Mouse (Mus musculus): Measurements from ENCODE around the gene 2310022B05Rik. TPM values are rescaled to one million over a fixed set of nuclear protein-coding genes. Genes with fewer than 3 reads are reported as not detected.

The 2310022B05Rik gene
- total and polyA plus RNA-seq, 3 experiments: 6.2 to 27.0 TPM; not detected in 1

- no peak overlapping the region for H3K9ac ChIP-seq (ENCODE audit: control insufficient read depth, low read depth, low read length, poor library complexity, severe bottlenecking)
- H3K9me3 ChIP-seq (replicated peaks; ENCODE audit: insufficient read depth, low read length): no peaks in the 10 kb centered on the region
- H3K27ac ChIP-seq (ENCODE audit: control insufficient read depth, low read depth, low read length): no peak overlapping the region
- H3K79me2 ChIP-seq (ENCODE audit: control insufficient read depth, insufficient read depth, low read length, poor library complexity): no peaks in the 10 kb centered on the region
- no peaks in the 10 kb centered on the region for H3K27me3 ChIP-seq (ENCODE audit: control insufficient read depth in 1 of 2, insufficient read depth in 2 of 2, low read length in 2 of 2)
- no peaks in the 10 kb centered on the region for H3K36me3 ChIP-seq (ENCODE audit: control insufficient read depth in 1 of 2, insufficient read depth in 2 of 2, low read length in 2 of 2)
- H3K4me3 ChIP-seq (ENCODE audit: control insufficient read depth in 1 of 2, insufficient read depth in 1 of 2, low read depth in 2 of 2, low read length in 2 of 2): no peak overlapping the region
- DNase-seq (ENCODE audit: low read depth, low spot score): no peak
- no peaks in the 10 kb centered on the region for H3K4me1 ChIP-seq (ENCODE audit: control insufficient read depth in 1 of 2, insufficient read depth in 2 of 2, low read length in 2 of 2)
- TF ChIP-seq MYB (IDR thresholded peaks at IDR 0.05; ENCODE audit: low read depth, low read length): no peak
- TF ChIP-seq RCOR1 (IDR thresholded peaks at IDR 0.05; ENCODE audit: low read depth, low read length): no peak
- TF ChIP-seq BHLHE40 (IDR thresholded peaks at IDR 0.05; ENCODE audit: borderline replicate concordance, low read depth, low read length): no peak
Observed at GRCm38 (mm10) chr8:124633001-124633703, 30.0 kb downstream of the 2310022B05Rik start.

- no peak overlapping the region for H3K4me3 ChIP-seq (ENCODE audit: control insufficient read depth in 1 of 2, insufficient read depth in 1 of 2, low read depth in 2 of 2, low read length in 2 of 2)
- no peaks in the 10 kb centered on the region for H3K9me3 ChIP-seq (replicated peaks; ENCODE audit: insufficient read depth, low read length)
- no peaks in the 10 kb centered on the region for H3K36me3 ChIP-seq (ENCODE audit: control insufficient read depth in 1 of 2, insufficient read depth in 2 of 2, low read length in 2 of 2)
- H3K4me1 ChIP-seq (ENCODE audit: control insufficient read depth in 1 of 2, insufficient read depth in 2 of 2, low read length in 2 of 2): no peaks in the 10 kb centered on the region
- H3K27me3 ChIP-seq (ENCODE audit: control insufficient read depth in 1 of 2, insufficient read depth in 2 of 2, low read length in 2 of 2): no peaks in the 10 kb centered on the region
- TF ChIP-seq SMC3 (IDR thresholded peaks at IDR 0.05; ENCODE audit: low read depth, low read length) (no peak), MAX (IDR thresholded peaks at IDR 0.05; ENCODE audit: low read length) (no peak), NELFE (IDR thresholded peaks at IDR 0.05; ENCODE audit: low read depth, low read length) (no peak), KAT2A (conservative IDR thresholded peaks at IDR 0.05; ENCODE audit: low read depth, low read length) (no peak), GATA1 (IDR thresholded peaks at IDR 0.05; ENCODE audit: low read depth, low read length) (no peak), CHD2 (IDR thresholded peaks at IDR 0.05; ENCODE audit: low read length) (no peak)
- no peak for DNase-seq (ENCODE audit: low read depth, low spot score)
- H3K79me2 ChIP-seq (ENCODE audit: control insufficient read depth, insufficient read depth, low read length, poor library complexity): no peaks in the 10 kb centered on the region
- H3K9ac ChIP-seq (ENCODE audit: control insufficient read depth, low read depth, low read length, poor library complexity, severe bottlenecking): no peak overlapping the region
- H3K27ac ChIP-seq (ENCODE audit: control insufficient read depth, low read depth, low read length): no peak overlapping the region
Observed at GRCm38 (mm10) chr8:124631966-124632365, 31.2 kb downstream of the 2310022B05Rik start.

GRCm38 (mm10) chr8:124630891-124631290 is 32.3 kb downstream of the 2310022B05Rik start:
- H3K9me3 ChIP-seq (replicated peaks; ENCODE audit: insufficient read depth, low read length): no peaks in the 10 kb centered on the region
- TF ChIP-seq MAFK (IDR thresholded peaks at IDR 0.05; ENCODE audit: borderline replicate concordance, low read depth, low read length) (no peak), TBP (IDR thresholded peaks at IDR 0.05; ENCODE audit: low read depth, low read length) (no peak), JUND (IDR thresholded peaks at IDR 0.05; ENCODE audit: low read depth, low read length) (no peak), MAZ (IDR thresholded peaks at IDR 0.05; ENCODE audit: low read depth, low read length) (no peak), HCFC1 (IDR thresholded peaks at IDR 0.05; ENCODE audit: low read depth, low read length) (no peak), EP300 (IDR thresholded peaks at IDR 0.05; ENCODE audit: low read depth in 1 of 2, low read length in 2 of 2) (no peak), E2F4 (IDR thresholded peaks at IDR 0.05; ENCODE audit: borderline replicate concordance, low read depth, low read length) (no peak), MXI1 (IDR thresholded peaks at IDR 0.05; ENCODE audit: low read depth, low read length) (no peak), POLR2A (IDR thresholded peaks at IDR 0.05; ENCODE audit: control insufficient read depth in 1 of 2, insufficient read depth in 1 of 2, low read depth in 1 of 2, low read length in 2 of 2, poor library complexity in 1 of 2) (no peak), MEF2A (IDR thresholded peaks at IDR 0.05; ENCODE audit: extremely low read depth, insufficient replicate concordance, low read depth, low read length, poor library complexity, severe bottlenecking) (no peak), CHD2 (IDR thresholded peaks at IDR 0.05; ENCODE audit: low read length) (no peak), SMC3 (IDR thresholded peaks at IDR 0.05; ENCODE audit: low read depth, low read length) (no peak), ZC3H11A (IDR thresholded peaks at IDR 0.05; ENCODE audit: low read depth, low read length) (no peak), CHD1 (IDR thresholded peaks at IDR 0.05; ENCODE audit: low read depth, low read length) (no peak), ZKSCAN1 (IDR thresholded peaks at IDR 0.05; ENCODE audit: low read depth, low read length) (no peak), POLR2AphosphoS5 (IDR thresholded peaks at IDR 0.05; ENCODE audit: borderline replicate concordance, low read depth, low read length) (no peak), RCOR1 (IDR thresholded peaks at IDR 0.05; ENCODE audit: low read depth, low read length) (no peak), USF1 (IDR thresholded peaks at IDR 0.05; ENCODE audit: low read depth, low read length) (no peak)
- no peaks in the 10 kb centered on the region for H3K79me2 ChIP-seq (ENCODE audit: control insufficient read depth, insufficient read depth, low read length, poor library complexity)
- H3K36me3 ChIP-seq (ENCODE audit: control insufficient read depth in 1 of 2, insufficient read depth in 2 of 2, low read length in 2 of 2): no peaks in the 10 kb centered on the region
- H3K9ac ChIP-seq (ENCODE audit: control insufficient read depth, low read depth, low read length, poor library complexity, severe bottlenecking): no peak overlapping the region
- no peak for DNase-seq (ENCODE audit: low read depth, low spot score)
- H3K27ac ChIP-seq (ENCODE audit: control insufficient read depth, low read depth, low read length): no peak overlapping the region
- no peaks in the 10 kb centered on the region for H3K27me3 ChIP-seq (ENCODE audit: control insufficient read depth in 1 of 2, insufficient read depth in 2 of 2, low read length in 2 of 2)
- H3K4me3 ChIP-seq (ENCODE audit: control insufficient read depth in 1 of 2, insufficient read depth in 1 of 2, low read depth in 2 of 2, low read length in 2 of 2): no peak overlapping the region
- no peaks in the 10 kb centered on the region for H3K4me1 ChIP-seq (ENCODE audit: control insufficient read depth in 1 of 2, insufficient read depth in 2 of 2, low read length in 2 of 2)

Data from MEL (cell line).